Mouse (Mus musculus): ENCODE measurements around the gene Arhgap28.

Arhgap28 gene

GRCm38 (mm10) chr17:67935556-67935955, 68.4 kb downstream of the Arhgap28 start:
- DNase-seq (ENCODE audit: low spot score) = no peak

GRCm38 (mm10) chr17:67931396-67931795, 72.5 kb downstream of the Arhgap28 start:
- DNase-seq (ENCODE audit: low spot score) = no peak

- no peak for DNase-seq (ENCODE audit: low spot score)
Observed at GRCm38 (mm10) chr17:67930957-67931356, 73.0 kb downstream of the Arhgap28 start.

GRCm38 (mm10) chr17:67930467-67930866, 73.5 kb downstream of the Arhgap28 start:
- DNase-seq (ENCODE audit: low spot score) = no peak

GRCm38 (mm10) chr17:67928280-67928679, 75.6 kb downstream of the Arhgap28 start:
- no peak for DNase-seq (ENCODE audit: low spot score)

GRCm38 (mm10) chr17:67927864-67928263, 76.1 kb downstream of the Arhgap28 start:
- no peak for DNase-seq (ENCODE audit: low spot score)

- DNase-seq (ENCODE audit: low spot score) = no peak
Observed at GRCm38 (mm10) chr17:67919959-67920358, 84.0 kb downstream of the Arhgap28 start.

GRCm38 (mm10) chr17:67918201-67918600, 85.7 kb downstream of the Arhgap28 start:
- no peak for DNase-seq (ENCODE audit: low spot score)

GRCm38 (mm10) chr17:67916901-67917300, 87.0 kb downstream of the Arhgap28 start:
- DNase-seq (ENCODE audit: low spot score) = no peak

- peak; percentile 43 for DNase-seq (ENCODE audit: low spot score)
Observed at GRCm38 (mm10) chr17:67912640-67913039, 91.3 kb downstream of the Arhgap28 start.

- no peak for DNase-seq (ENCODE audit: low spot score)
Observed at GRCm38 (mm10) chr17:67912051-67912450, 91.9 kb downstream of the Arhgap28 start.

GRCm38 (mm10) chr17:67908537-67908936, 95.4 kb downstream of the Arhgap28 start:
- no peak for DNase-seq (ENCODE audit: low spot score)

GRCm38 (mm10) chr17:67908137-67908536, 95.8 kb downstream of the Arhgap28 start:
- DNase-seq (ENCODE audit: low spot score) = no peak

GRCm38 (mm10) chr17:67907532-67908054, 96.3 kb downstream of the Arhgap28 start:
- no peak for DNase-seq (ENCODE audit: low spot score)

GRCm38 (mm10) chr17:67906236-67906635, 97.7 kb downstream of the Arhgap28 start:
- no peak for DNase-seq (ENCODE audit: low spot score)

- no peak for DNase-seq (ENCODE audit: low spot score)
Observed at GRCm38 (mm10) chr17:67904315-67904944, 99.5 kb downstream of the Arhgap28 start.

GRCm38 (mm10) chr17:67902847-67903246, 101.1 kb downstream of the Arhgap28 start:
- DNase-seq (ENCODE audit: low spot score) = no peak

GRCm38 (mm10) chr17:67901161-67901560, 102.8 kb downstream of the Arhgap28 start:
- no peak for DNase-seq (ENCODE audit: low spot score)

- no peak for DNase-seq (ENCODE audit: low spot score)
Observed at GRCm38 (mm10) chr17:67899376-67899775, 104.5 kb downstream of the Arhgap28 start.

GRCm38 (mm10) chr17:67896413-67896812, 107.5 kb downstream of the Arhgap28 start:
- no peak for DNase-seq (ENCODE audit: low spot score)

- DNase-seq (ENCODE audit: low spot score) = peak; percentile 32
Observed at GRCm38 (mm10) chr17:67889481-67890325, 114.2 kb downstream of the Arhgap28 start.

GRCm38 (mm10) chr17:67888081-67888480, 115.8 kb downstream of the Arhgap28 start:
- DNase-seq (ENCODE audit: low spot score) = no peak

- no peak for DNase-seq (ENCODE audit: low spot score)
Observed at GRCm38 (mm10) chr17:67886326-67886725, 117.6 kb downstream of the Arhgap28 start.

Data from retina, embryonic 14.5 days (tissue).